Mouse (Mus musculus): Measurements from ENCODE around the gene Larp1.
A peak's percentile ranks its signal among the peaks of the same experiment; 100 is the strongest.
"Not testable (repeated sequence)": the region's sequence is repeated elsewhere in the genome, so short reads cannot be mapped to it uniquely, and the experiment has no call there.

Gene Larp1

DNA sequence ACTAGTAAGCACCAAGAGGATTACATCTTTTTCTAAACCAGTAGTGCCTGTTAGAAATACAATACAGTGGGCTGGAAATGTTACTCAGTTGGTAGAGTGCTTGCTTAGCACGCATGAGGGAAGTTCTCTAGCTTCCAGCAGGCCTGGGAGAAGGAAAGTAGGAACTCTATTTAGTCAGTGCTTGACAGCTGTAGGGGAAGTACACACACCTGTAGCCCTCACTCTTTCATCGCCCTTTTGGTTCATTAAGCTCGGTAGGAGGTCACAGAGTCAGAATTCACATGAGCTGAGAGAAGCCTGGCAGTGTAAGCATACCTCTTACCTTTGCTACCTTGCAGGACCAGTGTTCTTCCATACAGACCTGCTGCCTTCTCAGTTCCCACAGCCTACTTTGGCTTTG lies 17.5 kb downstream of the Larp1 start:
- no peak for DNase-seq (ENCODE audit: low read depth in 2 of 2, low spot score in 2 of 2)

DNA sequence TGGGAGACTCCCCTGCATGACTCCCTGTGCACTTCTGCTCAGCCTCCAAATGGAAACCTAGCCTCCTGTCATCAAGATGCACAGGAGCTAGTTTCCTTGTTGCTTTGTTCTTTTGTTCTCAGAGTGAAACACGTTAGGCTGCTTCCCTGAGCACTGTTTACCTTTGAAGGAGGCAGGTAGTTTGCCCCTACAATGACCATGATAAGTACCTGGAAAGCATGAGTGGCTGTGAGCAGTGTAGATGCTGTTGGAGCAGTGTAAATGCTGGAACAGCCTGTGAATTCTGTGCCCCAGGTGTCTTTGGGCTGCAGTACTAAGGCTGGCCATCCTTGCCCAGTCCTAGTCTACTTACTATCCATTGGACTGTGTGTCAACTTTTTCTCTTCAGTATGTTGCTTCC lies 18.0 kb downstream of the Larp1 start:
- DNase-seq (ENCODE audit: low read depth in 2 of 2, low spot score in 2 of 2) = no peak

DNA sequence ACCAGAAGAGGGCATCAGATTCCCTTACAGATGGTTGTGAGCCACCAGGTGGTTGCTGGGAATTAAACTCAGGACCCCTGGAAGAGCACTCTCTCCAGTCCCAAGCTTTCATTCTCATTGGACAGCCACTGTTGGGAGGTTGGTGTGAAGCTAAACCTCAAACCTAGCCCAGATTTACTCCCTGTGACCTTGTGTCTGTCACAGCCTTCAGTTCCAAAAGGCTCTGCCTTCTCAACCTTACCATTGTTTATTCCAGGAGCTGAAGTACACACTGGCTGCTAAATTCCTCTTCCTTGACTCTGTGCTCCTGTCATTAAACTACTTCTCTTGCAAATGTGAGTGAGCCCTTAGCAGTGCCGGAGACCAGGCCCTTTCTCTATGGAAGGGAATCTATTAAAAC lies 20.1 kb downstream of the Larp1 start:
- DNase-seq (ENCODE audit: low read depth in 2 of 2, low spot score in 2 of 2) = no peak

DNA sequence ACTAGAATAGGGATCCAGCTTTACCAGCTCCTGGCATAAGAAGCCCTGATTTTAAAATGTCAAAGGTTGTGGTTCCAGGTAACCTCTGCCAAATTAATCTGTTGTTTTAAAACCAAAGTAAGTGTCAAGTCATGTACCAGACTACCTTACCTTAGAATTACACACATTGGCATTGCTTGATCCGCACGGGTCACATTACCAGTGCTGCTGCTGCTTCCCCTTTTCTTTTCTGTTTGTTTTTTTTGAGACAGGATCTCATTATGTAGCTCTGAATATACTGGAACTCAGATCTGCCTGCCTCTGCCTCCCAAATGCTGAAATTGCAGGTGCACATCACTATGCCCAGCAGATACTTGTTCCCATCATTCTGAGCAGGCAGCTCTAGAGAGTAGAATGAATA lies 21.0 kb downstream of the Larp1 start:
- DNase-seq (ENCODE audit: low read depth in 2 of 2, low spot score in 2 of 2) = no peak

DNA sequence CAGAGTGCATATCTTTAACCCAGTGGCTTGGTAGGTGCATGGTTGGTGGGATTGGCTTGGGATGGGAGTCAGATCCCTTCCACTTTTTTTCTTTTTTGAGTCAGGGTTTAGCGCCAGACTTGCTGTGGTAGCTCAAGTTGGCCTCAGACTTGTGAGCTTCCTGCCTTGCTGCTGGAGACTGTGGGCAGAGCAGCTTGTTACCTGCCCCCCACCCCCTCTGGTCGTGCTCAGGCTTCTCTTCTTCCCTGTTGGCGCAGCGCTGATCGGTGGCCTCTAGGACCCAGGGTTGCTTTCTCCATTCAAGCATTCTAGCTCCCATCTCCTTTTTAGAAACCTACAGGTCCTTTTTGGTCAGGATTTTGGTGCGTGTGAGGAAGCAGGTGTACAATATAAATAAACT lies 22.3 kb downstream of the Larp1 start:
- DNase-seq (ENCODE audit: low read depth in 2 of 2, low spot score in 2 of 2) = peak in 1 of 2 experiments; percentile 12

DNA sequence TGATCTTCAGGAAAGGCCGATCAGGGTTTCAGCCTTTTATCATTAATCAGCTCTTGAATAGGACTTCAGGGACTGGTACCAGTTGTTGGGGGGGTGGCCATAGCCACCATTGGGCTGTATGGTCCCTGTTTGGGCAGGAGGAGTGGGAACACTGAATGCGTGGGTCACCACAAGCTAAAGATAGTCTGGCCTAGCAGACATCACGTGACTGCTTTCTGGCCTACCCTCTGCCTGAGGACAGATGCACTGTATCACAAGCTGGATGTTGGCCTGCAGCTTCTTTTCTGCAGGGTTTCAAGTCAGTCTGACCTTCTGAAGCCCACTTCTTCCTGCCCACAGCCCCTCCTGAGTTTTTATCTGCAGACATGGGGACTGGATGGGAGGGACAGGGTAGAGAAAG lies 24.8 kb downstream of the Larp1 start:
- DNase-seq (ENCODE audit: low read depth in 2 of 2, low spot score in 2 of 2) = no peak

DNA sequence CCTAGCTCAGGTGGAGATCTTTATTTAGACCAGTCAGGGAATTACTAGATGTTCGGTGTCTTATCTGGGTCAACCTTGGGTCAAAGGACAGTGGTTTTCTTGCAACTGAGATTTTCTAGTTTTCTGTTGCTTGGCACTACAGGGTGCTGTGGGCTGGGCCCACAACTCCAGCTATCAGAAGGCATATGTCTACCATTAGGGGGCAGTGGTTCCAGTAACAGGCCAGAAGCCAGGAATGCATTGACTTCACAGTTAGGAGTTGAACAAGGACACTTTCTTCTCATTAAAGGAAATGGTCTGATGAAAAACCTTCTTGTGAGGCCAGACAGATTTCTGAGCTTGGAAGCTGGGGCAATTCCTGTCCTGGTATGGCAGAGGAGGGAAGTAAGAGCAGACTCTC lies 30.2 kb downstream of the Larp1 start:
- peak in 1 of 2 experiments; percentile 11 for DNase-seq (ENCODE audit: low read depth in 2 of 2, low spot score in 2 of 2)

GRCm38 (mm10) chr11:58042861-58043431 lies 34.1 kb downstream of the Larp1 start:
- DNase-seq (ENCODE audit: low read depth in 2 of 2, low spot score in 2 of 2) = no peak

GRCm38 (mm10) chr11:58046438-58046837 lies 37.6 kb downstream of the Larp1 start:
- peak in 1 of 2 experiments; percentile 19 for DNase-seq (ENCODE audit: low read depth in 2 of 2, low spot score in 2 of 2)

DNA sequence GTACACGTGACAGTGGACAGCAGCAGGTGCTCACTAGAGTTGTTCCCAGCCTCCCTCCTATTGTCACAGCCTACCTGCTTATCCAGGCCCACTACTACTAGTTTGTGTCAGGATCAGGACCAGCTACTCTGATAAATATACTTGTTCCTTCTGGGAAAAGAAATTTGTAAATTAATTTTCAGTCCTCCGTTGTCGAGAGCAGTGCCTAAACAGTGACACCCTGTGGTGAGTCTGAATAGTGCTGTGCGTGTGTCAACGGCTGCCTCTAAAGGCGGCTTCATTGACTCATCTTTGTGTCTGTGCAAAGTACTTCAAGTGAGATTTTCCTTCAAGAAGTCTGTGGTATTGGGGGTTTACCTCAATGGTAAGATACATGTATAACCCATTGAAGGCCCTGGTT lies 48.6 kb downstream of the Larp1 start:
- peak in 1 of 2 experiments; percentile 43 for DNase-seq (ENCODE audit: low read depth in 2 of 2, low spot score in 2 of 2)

- DNase-seq (ENCODE audit: low read depth in 2 of 2, low spot score in 2 of 2) = not testable (repeated sequence)
These were observed 50.9 kb downstream of the Larp1 start for GRCm38 (mm10) chr11:58059752-58060151.

DNA sequence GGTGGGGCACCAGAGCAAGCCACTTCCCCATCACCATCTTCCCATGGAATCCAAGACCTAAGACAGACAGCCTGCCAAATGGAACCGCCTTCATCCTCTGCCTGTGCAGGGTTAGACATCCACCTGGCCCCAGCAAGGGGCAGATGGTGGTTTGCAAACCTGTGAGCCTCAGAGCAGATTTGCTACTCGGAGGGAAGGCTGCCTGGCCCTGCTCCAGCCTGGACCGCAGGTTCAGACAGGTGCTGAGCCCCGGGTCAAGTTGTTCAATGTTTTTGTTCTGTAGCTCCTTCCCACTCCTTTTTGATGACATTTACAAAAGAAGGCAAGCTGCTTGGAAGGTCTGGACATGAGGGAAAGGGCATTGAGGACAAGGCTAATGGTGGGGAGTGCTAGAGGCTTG lies 52.4 kb downstream of the Larp1 start:
- not testable (repeated sequence) for DNase-seq (ENCODE audit: low read depth in 2 of 2, low spot score in 2 of 2)

GRCm38 (mm10) chr11:58062586-58062985 lies 53.7 kb downstream of the Larp1 start:
- DNase-seq (ENCODE audit: low read depth in 2 of 2, low spot score in 2 of 2) = no peak

- DNase-seq (ENCODE audit: low read depth in 2 of 2, low spot score in 2 of 2) = no peak
These were observed 56.2 kb downstream of the Larp1 start for GRCm38 (mm10) chr11:58065025-58065424.

GRCm38 (mm10) chr11:58072978-58073377 lies 64.1 kb downstream of the Larp1 start:
- no peak for DNase-seq (ENCODE audit: low read depth in 2 of 2, low spot score in 2 of 2)

GRCm38 (mm10) chr11:58077270-58077669 lies 68.4 kb downstream of the Larp1 start:
- DNase-seq (ENCODE audit: low read depth in 2 of 2, low spot score in 2 of 2) = no peak

GRCm38 (mm10) chr11:58081716-58082115 lies 72.9 kb downstream of the Larp1 start:
- no peak for DNase-seq (ENCODE audit: low read depth in 2 of 2, low spot score in 2 of 2)

DNA sequence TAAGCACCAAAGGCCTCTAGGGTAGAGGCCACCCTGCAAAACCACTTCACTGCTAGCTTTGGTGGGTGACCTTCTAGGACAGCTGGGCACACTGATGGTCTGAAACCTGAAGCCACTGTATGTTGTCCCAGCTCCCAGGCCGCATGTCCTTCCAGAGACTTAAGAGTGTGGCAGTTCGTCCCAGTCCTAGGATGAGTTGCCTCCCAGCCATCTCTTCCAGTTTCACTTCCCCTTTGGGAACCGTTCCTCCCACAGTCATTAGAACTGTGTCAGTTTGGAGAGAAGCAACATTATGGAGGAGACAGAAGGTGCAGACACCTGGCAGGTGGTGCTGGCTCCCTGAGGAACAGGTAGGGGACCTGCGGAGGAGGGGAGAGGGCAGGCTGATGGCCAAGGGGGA lies 83.7 kb downstream of the Larp1 start:
- DNase-seq (ENCODE audit: low read depth in 2 of 2, low spot score in 2 of 2) = no peak

- DNase-seq (ENCODE audit: low read depth in 2 of 2, low spot score in 2 of 2) = no peak
These were observed 84.2 kb downstream of the Larp1 start, which contains the start of gene Gm12248 for GRCm38 (mm10) chr11:58093021-58093528. Gene Gm12248 (minus strand): TSS chr11:58093134.

GRCm38 (mm10) chr11:58094766-58095165 lies 85.9 kb downstream of the Larp1 start:
- DNase-seq (ENCODE audit: low read depth in 2 of 2, low spot score in 2 of 2) = no peak

DNA sequence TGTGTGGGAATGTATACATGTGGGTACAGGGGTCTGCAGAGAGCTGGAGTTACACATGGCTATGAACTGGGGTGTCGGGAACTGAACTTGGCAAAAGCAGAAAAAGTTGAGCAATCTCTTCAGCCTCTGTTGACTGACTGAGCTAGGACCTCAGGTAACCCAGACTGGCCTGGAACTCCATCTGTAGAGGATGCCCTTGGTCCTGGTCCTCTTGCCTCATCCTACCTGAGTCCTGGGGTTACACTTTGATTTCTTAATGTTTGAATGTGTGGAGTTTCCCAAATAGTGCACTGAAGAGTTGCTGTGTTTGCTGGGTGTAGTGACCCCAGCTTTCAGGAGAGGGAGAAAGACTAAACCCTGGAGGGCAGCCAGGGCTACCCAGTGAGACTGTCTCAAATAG lies 86.7 kb downstream of the Larp1 start:
- no peak for DNase-seq (ENCODE audit: low read depth in 2 of 2, low spot score in 2 of 2)

- DNase-seq (ENCODE audit: low read depth in 2 of 2, low spot score in 2 of 2) = peak; percentile 41 to 46
These were observed 87.3 kb downstream of the Larp1 start for GRCm38 (mm10) chr11:58096160-58096559.

All from CD8-positive naive resting alpha-beta T cell, adult 2 months (primary cell).